Mouse (Mus musculus) lung, embryonic 14.5 days (tissue): ENCODE data around the gene Tac4. TPM values are rescaled to one million over a fixed set of nuclear protein-coding genes. Genes with fewer than 3 reads are reported as not detected.

Experiments
- ATAC-seq: fragments of 200-750 bp; cut with Nextera tagmentation; 2 replicates; pipeline ENCODE4 v1.8.0; 2017; ENCODE audit warnings: mild to moderate bottlenecking, moderate TSS enrichment, moderate library complexity; ENCODE audit not compliant: insufficient read depth
- DNase-seq: peaks from one replicate; pipeline ENCODE4 v3.0.0-alpha.2; 2015
- H3K27ac ChIP-seq: fragments of 300-500 bp; sonication (generic); 2 replicates; pipeline ENCODE4 v1.5.1; 2014; ENCODE audit warnings: low read depth, mild to moderate bottlenecking, moderate library complexity
- H3K27me3 ChIP-seq: fragments of 300-500 bp; sonication (generic); 2 replicates; pipeline ENCODE4 v1.6.1; 2014; ENCODE audit warnings: low read length, control low read depth; ENCODE audit not compliant: insufficient read depth
- H3K36me3 ChIP-seq: fragments of 300-500 bp; sonication (generic); 2 replicates; pipeline ENCODE4 v1.6.1; 2014; ENCODE audit warnings: control low read depth; ENCODE audit not compliant: insufficient read depth
- H3K4me1 ChIP-seq: fragments of 300-500 bp; sonication (generic); 2 replicates; pipeline ENCODE4 v1.6.1; 2014; ENCODE audit warnings: antibody characterized with exemption, control low read depth; ENCODE audit not compliant: insufficient read depth
- H3K4me2 ChIP-seq: fragments of 300-500 bp; sonication (generic); 2 replicates; pipeline ENCODE4 v1.6.1; 2014; ENCODE audit warnings: mild to moderate bottlenecking
- H3K4me3 ChIP-seq: fragments of 300-500 bp; sonication (generic); 2 replicates; pipeline ENCODE4 v1.5.1; 2014; ENCODE audit warnings: low read depth, low read length
- H3K9ac ChIP-seq: fragments of 300-500 bp; sonication (generic); 2 replicates; pipeline ENCODE4 v1.6.1; 2014
- H3K9me3 ChIP-seq: fragments of 300-500 bp; sonication (generic); 2 replicates; pipeline ENCODE4 v1.6.1; 2016; ENCODE audit warnings: low read depth, low read length, control low read depth
- CTCF ChIP-seq: IDR thresholded peaks from 2 replicates; pipeline ENCODE4 v1.5.1; 2016; ENCODE audit warnings: antibody characterized with exemption, low read depth
- WGBS: fragments of 180-500 bp; shearing (Covaris S2); extraction: QIAGEN DNeasy Blood & Tissue Kit; methylation state at CpG from one replicate; pipeline ENCODE4 v1.1.7; 2014; 5-methylcytosine and 5-hydroxymethylcytosine counted together
- polyA plus RNA-seq: library from polyadenylated mRNA; unstranded; fragments of >200 nt; fragmentation: Nextera tagmentation; extraction: Ambion mirVana; gene quantifications from 2 replicates; pipeline ENCODE4 v1.2.1, GENCODE M21; 2014

Tac4 gene
- polyA plus RNA-seq, 1 experiment from 2014 or later, result not detected

GRCm38 (mm10) chr11:95299886-95300285, 38.6 kb downstream of the Tac4 start:
- Histone ChIP-seq H3K9me3 (no peaks in the 10 kb centered on the region), H3K4me2 (no peak overlapping the region), H3K27me3 (no peaks in the 10 kb centered on the region), H3K4me3 (no peak overlapping the region), H3K4me1 (no peaks in the 10 kb centered on the region), H3K36me3 (peaks cover 83% of the 10 kb centered on the region), H3K9ac (no peak overlapping the region), H3K27ac (no peak overlapping the region)
- 89% methylated on average over 12 of the region's 12 CpGs for WGBS
- no peak for TF ChIP-seq CTCF
- DNase-seq, result no peak
- no peak for ATAC-seq

DNA sequence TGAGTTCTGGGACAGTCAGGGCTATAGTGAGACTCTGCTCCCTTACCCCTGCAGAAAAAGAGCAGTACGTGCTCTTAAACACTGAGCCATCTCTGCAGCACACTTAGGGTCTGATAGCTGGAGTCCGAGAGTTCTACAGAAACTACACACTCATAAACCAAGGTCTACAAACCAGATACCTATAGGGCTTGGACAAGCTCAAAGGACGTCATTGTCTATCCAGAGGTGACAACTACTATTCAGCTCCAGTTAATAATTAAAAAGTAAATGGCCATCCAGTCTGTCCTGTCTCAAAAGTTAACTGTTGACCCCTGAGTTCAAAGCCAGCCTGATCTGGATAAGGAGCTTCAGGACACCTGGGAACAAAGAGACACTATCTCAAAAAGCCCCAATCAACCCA, 40.4 kb downstream of the Tac4 start:
- DNase-seq (no peak), ATAC-seq (no peak)
- Histone ChIP-seq H3K4me3 (no peak overlapping the region), H3K4me2 (no peak overlapping the region), H3K27ac (no peak overlapping the region), H3K36me3 (peaks cover 84% of the 10 kb centered on the region), H3K9me3 (no peaks in the 10 kb centered on the region), H3K27me3 (no peaks in the 10 kb centered on the region), H3K4me1 (no peaks in the 10 kb centered on the region), H3K9ac (no peak overlapping the region)
- WGBS, result 65% methylated on average over 3 of the region's 3 CpGs
- TF ChIP-seq CTCF, result no peak

GRCm38 (mm10) chr11:95305600-95305999, 44.3 kb downstream of the Tac4 start:
- ATAC-seq, result no peak
- WGBS, result 87% methylated on average over 7 of the region's 7 CpGs
- H3K36me3 ChIP-seq, result peaks cover 48% of the 10 kb centered on the region
- no peak overlapping the region for H3K27ac ChIP-seq
- no peaks in the 10 kb centered on the region for H3K9me3 ChIP-seq
- no peaks in the 10 kb centered on the region for H3K4me1 ChIP-seq
- H3K4me2 ChIP-seq, result no peak overlapping the region
- TF ChIP-seq CTCF, result 0 out of 2 replicates have a peak, but pooled peaks have one; percentile 20
- no peaks in the 10 kb centered on the region for H3K27me3 ChIP-seq
- no peak overlapping the region for H3K4me3 ChIP-seq
- no peak for DNase-seq
- no peak overlapping the region for H3K9ac ChIP-seq

- Histone ChIP-seq H3K9ac (no peak overlapping the region), H3K9me3 (no peaks in the 10 kb centered on the region), H3K27me3 (no peaks in the 10 kb centered on the region), H3K4me3 (no peak overlapping the region), H3K4me2 (no peak overlapping the region), H3K27ac (no peak overlapping the region), H3K36me3 (peaks cover 32% of the 10 kb centered on the region), H3K4me1 (peaks cover 5% of the 10 kb centered on the region; the same call in 1 of the 2 replicates)
- 77% methylated on average over 8 of the region's 8 CpGs for WGBS
- TF ChIP-seq CTCF, result no peak
- DNase-seq, result no peak
- ATAC-seq, result no peak
These were observed 46.2 kb downstream of the Tac4 start for GRCm38 (mm10) chr11:95307526-95307925.

- H3K27ac ChIP-seq, result peak overlapping the region; percentile 98
- H3K4me1 ChIP-seq, result peaks cover 5% of the 10 kb centered on the region; the same call in 1 of the 2 replicates
- H3K27me3 ChIP-seq, result no peaks in the 10 kb centered on the region
- ATAC-seq (peak; percentile 94), DNase-seq (peak; percentile 99)
- peak overlapping the region; percentile 83 for H3K4me3 ChIP-seq
- under 1% methylated on average over 37 of the region's 37 CpGs for WGBS
- H3K9ac ChIP-seq, result peak overlapping the region; percentile 96
- peaks cover 13% of the 10 kb centered on the region for H3K36me3 ChIP-seq
- H3K9me3 ChIP-seq, result no peaks in the 10 kb centered on the region
- TF ChIP-seq CTCF, result no peak
- H3K4me2 ChIP-seq, result peak overlapping the region; percentile 87
These were observed 48.2 kb downstream of the Tac4 start for GRCm38 (mm10) chr11:95309510-95310006.

DNA sequence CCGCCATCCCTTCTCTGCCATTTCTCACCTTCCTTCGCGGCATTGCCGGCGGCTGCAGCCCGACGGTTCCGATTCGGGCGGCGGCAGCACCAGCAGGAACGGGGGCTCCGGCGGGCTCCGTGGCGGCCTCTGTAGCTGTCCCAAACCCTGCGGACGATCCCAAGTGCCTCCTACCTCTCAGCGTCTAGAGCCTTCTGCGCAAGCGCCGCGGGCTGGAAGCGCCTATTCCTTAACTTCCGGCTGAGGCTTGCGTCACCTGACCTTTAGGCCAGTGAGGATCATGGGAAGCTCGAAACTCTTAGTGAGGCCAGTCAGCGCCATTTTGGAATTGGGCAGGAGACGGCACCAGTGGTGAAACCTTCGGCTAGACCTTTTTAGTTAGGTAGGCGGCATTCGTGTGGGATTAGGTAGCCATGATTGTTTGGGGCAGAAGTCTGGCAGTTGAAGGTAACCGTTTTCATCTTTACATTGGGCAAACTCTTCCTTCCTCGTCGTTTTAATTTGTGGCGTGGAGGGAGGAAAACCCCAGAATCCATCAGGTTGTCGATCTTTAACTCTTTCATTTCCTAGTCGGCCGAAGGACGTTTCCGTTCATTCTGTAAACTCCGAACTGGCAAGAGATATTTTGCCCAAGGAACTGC, 48.8 kb downstream of the Tac4 start, which contains the start of gene Kat7:
TSS of gene Kat7 (minus strand) at position 240 of the 641 bp plus-strand sequence.
- under 1% methylated on average over 42 of the region's 42 CpGs for WGBS
- Histone ChIP-seq H3K4me1 (peaks cover 5% of the 10 kb centered on the region; the same call in 1 of the 2 replicates), H3K27ac (peak within 1 kb of the TSS; percentile 98), H3K4me2 (peak within 1 kb of the TSS; percentile 87), H3K27me3 (no peaks in the 10 kb centered on the region), H3K36me3 (peaks cover 10% of the 10 kb centered on the region), H3K9ac (peak within 1 kb of the TSS; percentile 96), H3K4me3 (peak within 1 kb of the TSS; percentile 83), H3K9me3 (no peaks in the 10 kb centered on the region)
- TF ChIP-seq CTCF, result no peak
- DNase-seq (peak; percentile 99), ATAC-seq (peak; percentile 92)

GRCm38 (mm10) chr11:95310648-95311424, 49.5 kb downstream of the Tac4 start:
- peaks cover 3% of the 10 kb centered on the region for H3K36me3 ChIP-seq
- peak overlapping the region; percentile 83 for H3K4me3 ChIP-seq
- peak overlapping the region; percentile 57 for H3K9ac ChIP-seq
- peak overlapping the region; percentile 80 for H3K27ac ChIP-seq
- TF ChIP-seq CTCF, result no peak
- peaks cover 5% of the 10 kb centered on the region; the same call in 1 of the 2 replicates for H3K4me1 ChIP-seq
- peak overlapping the region; percentile 69 for H3K4me2 ChIP-seq
- 5% methylated on average over 17 of the region's 17 CpGs for WGBS
- DNase-seq, result no peak
- H3K9me3 ChIP-seq, result no peaks in the 10 kb centered on the region
- ATAC-seq, result no peak; the same call in 1 of the 2 replicates
- H3K27me3 ChIP-seq, result no peaks in the 10 kb centered on the region
